Mouse (Mus musculus) liver, embryonic 14 days (tissue): ENCODE measurements around the gene Inpp5e. TPM values are rescaled to one million over a fixed set of nuclear protein-coding genes. Genes with fewer than 3 reads are reported as not detected.

ENCODE experiments used
- polyA plus RNA-seq: library from polyadenylated mRNA; depleted of rRNA; stranded (reverse); fragments of >200 nt; gene quantifications from 2 replicates; pipeline ENCODE4 v1.2.3, GENCODE M21; 2012; rRNA removed

Gene Inpp5e
- 6.1 and 6.7 TPM in 2 replicates for polyA plus RNA-seq

GRCm38 (mm10) chr2:26408515-26409356 lies at the start of gene Inpp5e:
Inpp5e (minus strand) TSS chr2:26409203.

DNA sequence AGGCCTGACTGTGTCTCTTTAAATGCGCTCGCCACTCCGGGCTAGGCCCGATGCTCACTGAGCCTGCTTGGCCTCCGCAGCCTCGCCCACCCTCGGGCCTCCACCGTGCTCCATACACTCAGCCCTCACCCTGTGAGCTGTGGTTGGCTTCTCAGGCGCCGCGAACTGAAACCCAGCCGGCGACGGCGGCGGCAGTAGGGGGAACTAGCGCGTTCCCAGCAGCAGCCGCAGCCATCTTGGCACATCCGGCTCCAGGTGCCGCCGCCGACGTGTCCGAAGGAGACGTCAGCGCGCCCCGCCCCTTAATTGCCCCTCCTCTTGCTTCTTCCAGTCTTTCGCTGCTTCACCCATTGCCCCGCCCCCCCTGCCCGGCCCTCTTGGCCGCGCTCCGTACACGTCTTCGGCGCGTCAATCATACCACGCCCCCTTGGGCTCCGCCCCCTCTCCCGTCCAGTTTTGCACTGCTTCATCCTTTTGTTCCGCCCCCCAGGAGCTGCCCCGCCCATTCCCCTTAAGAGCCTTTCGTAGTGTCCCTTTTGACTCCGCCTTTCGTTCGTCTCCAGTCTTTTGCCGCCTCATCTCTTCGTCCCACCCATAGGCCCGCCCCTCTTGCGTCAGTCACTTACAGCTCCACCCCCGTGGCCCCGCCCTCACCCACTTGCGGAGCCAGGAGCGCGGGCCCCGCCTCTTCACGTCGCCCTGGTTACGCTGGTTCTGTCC lies 36.1 kb upstream of the Inpp5e start, which contains the start of gene Sec16a:
Sec16a (minus strand) TSS at position 271 of the 720 bp plus-strand sequence.

DNA sequence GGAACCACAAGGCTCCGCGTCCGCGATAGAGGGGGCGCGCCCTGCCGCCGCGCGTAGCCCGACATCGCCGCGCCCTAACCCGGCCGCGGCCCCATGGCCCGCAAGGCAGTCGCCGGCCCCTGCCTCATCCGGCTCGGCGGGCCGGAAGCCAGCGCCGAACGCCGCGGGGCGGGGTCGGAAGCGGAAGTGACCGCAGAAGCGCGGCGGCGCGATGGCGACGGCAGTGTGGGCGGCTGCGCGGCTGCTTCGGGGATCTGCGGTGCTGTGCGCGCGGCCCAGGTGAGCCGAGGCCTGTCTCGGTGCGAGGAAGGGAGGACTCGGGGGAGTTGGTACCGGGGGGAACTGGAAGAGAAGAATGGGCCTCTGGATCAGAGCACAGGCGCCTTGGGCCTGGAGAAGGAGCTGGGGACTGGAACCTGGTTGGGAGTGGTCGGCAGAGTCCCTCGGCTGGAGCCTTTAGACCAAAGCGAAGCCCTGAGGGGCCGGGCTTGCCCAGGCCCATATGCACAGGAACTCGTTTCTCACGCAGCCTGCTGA lies 19.8 kb downstream of the Inpp5e start, which contains the start of the genes Entr1 and Pmpca:
Entr1 (minus strand) TSS at position 163 of the 537 bp plus-strand sequence.
Pmpca (plus strand) TSS at position 186 of the 537 bp plus-strand sequence.

DNA sequence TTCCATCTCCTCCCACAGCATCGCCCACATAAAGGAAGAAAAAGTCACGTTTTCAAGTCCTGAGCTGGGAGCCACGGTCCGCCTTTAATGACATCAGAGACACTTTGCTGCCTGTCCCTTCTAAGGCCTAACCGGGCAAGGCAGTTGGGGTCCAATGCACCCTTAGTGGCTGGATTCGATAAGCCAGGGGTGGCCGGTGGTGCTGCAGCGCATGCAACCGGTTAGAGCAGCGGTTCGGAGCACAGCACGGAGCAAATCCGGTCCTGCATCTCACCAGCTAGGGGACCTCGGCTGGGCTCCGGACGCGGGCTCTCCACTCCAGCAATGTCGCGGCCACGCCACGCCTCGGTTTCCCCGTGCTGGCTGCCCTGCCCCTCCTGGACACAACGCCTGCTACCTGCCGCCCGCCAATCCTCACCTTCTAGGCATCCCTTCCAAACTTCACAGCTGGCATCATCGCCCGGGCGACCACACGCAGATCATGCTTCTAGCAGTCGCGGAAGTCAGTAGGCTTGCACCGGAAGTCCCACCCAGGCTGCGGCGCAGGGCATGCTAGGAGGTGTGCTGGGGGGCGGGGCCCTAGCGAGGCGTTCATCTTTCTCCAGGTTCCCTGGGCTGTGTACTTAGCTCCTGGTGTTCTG lies 28.8 kb downstream of the Inpp5e start, which contains the start of gene Snapc4:
Snapc4 (minus strand) TSS at position 523 of the 641 bp plus-strand sequence.

DNA sequence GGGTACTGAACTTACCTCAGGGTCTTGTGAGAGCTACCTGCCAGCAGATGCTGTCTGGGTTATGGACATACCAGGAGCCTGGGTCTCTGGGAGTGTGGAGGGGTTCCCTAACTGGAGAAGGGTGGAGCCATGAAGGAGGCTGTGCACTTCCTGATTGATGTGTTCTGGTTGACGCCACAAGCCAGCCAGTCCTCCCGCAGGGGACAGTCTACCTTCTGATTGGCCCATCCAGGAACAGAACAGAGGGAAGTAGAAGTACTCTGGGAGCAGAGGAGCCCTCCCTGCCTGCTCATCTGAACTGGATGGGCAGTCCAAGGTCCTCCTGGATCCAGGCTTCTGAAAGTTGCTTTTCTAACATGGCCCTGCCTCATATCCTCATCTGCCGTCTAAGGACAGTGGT lies 48.2 kb downstream of the Inpp5e start, which contains the start of gene Card9:
Card9 (minus strand) TSS at position 147 of the 400 bp plus-strand sequence.

GRCm38 (mm10) chr2:26351358-26352290 lies 57.4 kb downstream of the Inpp5e start, which contains the start of gene Dnlz:
Dnlz (minus strand) TSS chr2:26352110.

Other genes starting within 250 kb of the Inpp5e start
- not detected in 2 replicates for gene Lhx3, start 200.9 kb downstream of the Inpp5e start, polyA plus RNA-seq
- 4.3 and 5.0 TPM in 2 replicates for gene Qsox2, start 171.7 kb downstream of the Inpp5e start, polyA plus RNA-seq
- gene Ccdc187, start 114.6 kb downstream of the Inpp5e start, polyA plus RNA-seq: 0.05 and 0.07 TPM in 2 replicates
- gene Gpsm1, start 93.7 kb downstream of the Inpp5e start, polyA plus RNA-seq: 2.0 TPM in 2 replicates
- gene Dnlz, start 57.1 kb downstream of the Inpp5e start, polyA plus RNA-seq: 6.6 and 7.2 TPM in 2 replicates
- gene Card9, start 48.3 kb downstream of the Inpp5e start, polyA plus RNA-seq: 5.0 and 6.2 TPM in 2 replicates
- 10.0 and 12.3 TPM in 2 replicates for gene Snapc4, start 28.6 kb downstream of the Inpp5e start, polyA plus RNA-seq
- 34.3 and 37.1 TPM in 2 replicates for gene Entr1, start 19.9 kb downstream of the Inpp5e start, polyA plus RNA-seq
- gene Pmpca, start 19.9 kb downstream of the Inpp5e start, polyA plus RNA-seq: 40.3 and 46.0 TPM in 2 replicates
- gene Sec16a, start 36.0 kb upstream of the Inpp5e start, polyA plus RNA-seq: 10.5 and 11.6 TPM in 2 replicates
- 1.5 and 1.6 TPM in 2 replicates for gene Notch1, start 107.5 kb upstream of the Inpp5e start, polyA plus RNA-seq
- gene Egfl7, start 170.8 kb upstream of the Inpp5e start, polyA plus RNA-seq: 67.8 and 69.7 TPM in 2 replicates
- not detected in 2 replicates for gene Gm20532, start 177.4 kb upstream of the Inpp5e start, polyA plus RNA-seq
- gene Agpat2, start 195.2 kb upstream of the Inpp5e start, polyA plus RNA-seq: 22.5 and 26.0 TPM in 2 replicates
- gene Fam69b, start 219.3 kb upstream of the Inpp5e start, polyA plus RNA-seq: 0.89 and 1.00 TPM in 2 replicates